Mouse (Mus musculus): ENCODE measurements around the gene Gdpd5. TPM values are rescaled to one million over a fixed set of nuclear protein-coding genes. Genes with fewer than 3 reads are reported as not detected.

The Gdpd5 gene
- polyA plus RNA-seq, 1 experiment from 2014 or later, result 28.1 TPM

GRCm38 (mm10) chr7:99450703-99451102, 69.5 kb downstream of the Gdpd5 start:
- ATAC-seq, result peak; percentile 46
- peaks cover 22% of the 10 kb centered on the region for H3K4me1 ChIP-seq
- 2% methylated on average over 3 of the region's 3 CpGs for WGBS
- H3K9me3 ChIP-seq (replicated peaks), result no peaks in the 10 kb centered on the region
- H3K4me3 ChIP-seq, result no peak overlapping the region
- no peak overlapping the region for H3K9ac ChIP-seq
- H3K4me2 ChIP-seq, result no peak overlapping the region
- no peaks in the 10 kb centered on the region for H3K36me3 ChIP-seq (ENCODE audit: poor library complexity, severe bottlenecking)
- H3K27me3 ChIP-seq, result no peaks in the 10 kb centered on the region
- no peak overlapping the region for H3K27ac ChIP-seq

- Histone ChIP-seq H3K4me3 (no peak overlapping the region), H3K4me1 (peaks cover 20% of the 10 kb centered on the region), H3K27ac (no peak overlapping the region), H3K27me3 (no peaks in the 10 kb centered on the region), H3K36me3 (ENCODE audit: poor library complexity, severe bottlenecking) (peaks cover 11% of the 10 kb centered on the region; the same call in 1 of the 2 replicates), H3K9ac (no peak overlapping the region), H3K9me3 (replicated peaks) (no peaks in the 10 kb centered on the region), H3K4me2 (no peak overlapping the region)
- ATAC-seq, result no peak
- 91% methylated on average over 7 of the region's 7 CpGs for WGBS
These were observed 71.6 kb downstream of the Gdpd5 start for GRCm38 (mm10) chr7:99452859-99453258.

- Histone ChIP-seq H3K36me3 (ENCODE audit: poor library complexity, severe bottlenecking) (peaks cover 12% of the 10 kb centered on the region), H3K27me3 (no peaks in the 10 kb centered on the region), H3K27ac (no peak overlapping the region), H3K9me3 (replicated peaks) (no peaks in the 10 kb centered on the region), H3K4me1 (peaks cover 16% of the 10 kb centered on the region), H3K9ac (no peak overlapping the region), H3K4me2 (no peak overlapping the region), H3K4me3 (no peak overlapping the region)
- no peak for ATAC-seq
- WGBS, result 77% methylated on average over 4 of the region's 4 CpGs
These were observed 72.8 kb downstream of the Gdpd5 start for GRCm38 (mm10) chr7:99454044-99454443.

- 88% methylated on average over 8 of the region's 8 CpGs for WGBS
- no peaks in the 10 kb centered on the region for H3K27me3 ChIP-seq
- no peaks in the 10 kb centered on the region for H3K9me3 ChIP-seq (replicated peaks)
- H3K4me3 ChIP-seq, result no peak overlapping the region
- H3K4me1 ChIP-seq, result no peaks in the 10 kb centered on the region
- no peak overlapping the region for H3K27ac ChIP-seq
- ATAC-seq, result no peak
- peaks cover 35% of the 10 kb centered on the region for H3K36me3 ChIP-seq (ENCODE audit: poor library complexity, severe bottlenecking)
- no peak overlapping the region for H3K9ac ChIP-seq
- H3K4me2 ChIP-seq, result no peak overlapping the region
These were observed 77.6 kb downstream of the Gdpd5 start for GRCm38 (mm10) chr7:99458849-99459248.

- H3K9me3 ChIP-seq (replicated peaks), result no peaks in the 10 kb centered on the region
- WGBS, result 91% methylated on average over 15 of the region's 15 CpGs
- H3K4me3 ChIP-seq, result no peak overlapping the region
- H3K27ac ChIP-seq, result no peak overlapping the region
- H3K4me2 ChIP-seq, result no peak overlapping the region
- ATAC-seq, result no peak
- H3K4me1 ChIP-seq, result peaks cover under 1% of the 10 kb centered on the region
- no peak overlapping the region for H3K9ac ChIP-seq
- no peaks in the 10 kb centered on the region for H3K27me3 ChIP-seq
- H3K36me3 ChIP-seq (ENCODE audit: poor library complexity, severe bottlenecking), result peaks cover 35% of the 10 kb centered on the region
These were observed 78.9 kb downstream of the Gdpd5 start for GRCm38 (mm10) chr7:99459888-99460652.

GRCm38 (mm10) chr7:99463120-99463519, 81.9 kb downstream of the Gdpd5 start:
- Histone ChIP-seq H3K4me2 (no peak overlapping the region), H3K9me3 (replicated peaks) (no peaks in the 10 kb centered on the region), H3K27me3 (peaks cover 9% of the 10 kb centered on the region; the same call in 1 of the 2 replicates), H3K36me3 (ENCODE audit: poor library complexity, severe bottlenecking) (peaks cover 24% of the 10 kb centered on the region), H3K4me1 (peaks cover 24% of the 10 kb centered on the region), H3K27ac (no peak overlapping the region), H3K9ac (no peak overlapping the region), H3K4me3 (no peak overlapping the region)
- WGBS, result 86% methylated on average over 2 of the region's 2 CpGs
- ATAC-seq, result no peak

GRCm38 (mm10) chr7:99465811-99466210, 84.6 kb downstream of the Gdpd5 start, which contains the start of gene Klhl35:
Klhl35 (plus strand) TSS chr7:99466004.
- peak within 1 kb of the TSS; percentile 16; the same call in 1 of the 2 replicates for H3K4me3 ChIP-seq
- H3K9ac ChIP-seq, result peak within 1 kb of the TSS; percentile 60
- WGBS, result 11% methylated on average over 8 of the region's 8 CpGs
- ATAC-seq, result peak; percentile 22
- peaks cover 17% of the 10 kb centered on the region; the same call in 1 of the 2 replicates for H3K27me3 ChIP-seq
- H3K4me2 ChIP-seq, result peak within 1 kb of the TSS; percentile 46
- peaks cover 6% of the 10 kb centered on the region for H3K36me3 ChIP-seq (ENCODE audit: poor library complexity, severe bottlenecking)
- H3K27ac ChIP-seq, result peak within 1 kb of the TSS; percentile 76
- no peaks in the 10 kb centered on the region for H3K9me3 ChIP-seq (replicated peaks)
- peaks cover 40% of the 10 kb centered on the region for H3K4me1 ChIP-seq

- H3K9me3 ChIP-seq (replicated peaks), result no peaks in the 10 kb centered on the region
- peak overlapping the region; percentile 50 for H3K4me3 ChIP-seq
- peaks cover 17% of the 10 kb centered on the region for H3K36me3 ChIP-seq (ENCODE audit: poor library complexity, severe bottlenecking)
- H3K27me3 ChIP-seq, result peaks cover 17% of the 10 kb centered on the region; the same call in 1 of the 2 replicates
- ATAC-seq, result no peak
- 28% methylated on average over 11 of the region's 11 CpGs for WGBS
- peaks cover 40% of the 10 kb centered on the region for H3K4me1 ChIP-seq
- peak overlapping the region; percentile 86 for H3K27ac ChIP-seq
- H3K9ac ChIP-seq, result peak overlapping the region; percentile 73
- H3K4me2 ChIP-seq, result peak overlapping the region; percentile 75
These were observed 86.7 kb downstream of the Gdpd5 start for GRCm38 (mm10) chr7:99467916-99468282.

- H3K36me3 ChIP-seq (ENCODE audit: poor library complexity, severe bottlenecking), result peaks cover 23% of the 10 kb centered on the region
- H3K27me3 ChIP-seq, result peaks cover 17% of the 10 kb centered on the region; the same call in 1 of the 2 replicates
- peaks cover 40% of the 10 kb centered on the region for H3K4me1 ChIP-seq
- peak overlapping the region; percentile 86 for H3K27ac ChIP-seq
- peak overlapping the region; percentile 75 for H3K4me2 ChIP-seq
- peak overlapping the region; percentile 50 for H3K4me3 ChIP-seq
- peak; percentile 85 for ATAC-seq
- no peaks in the 10 kb centered on the region for H3K9me3 ChIP-seq (replicated peaks)
- peak overlapping the region; percentile 73 for H3K9ac ChIP-seq
- WGBS, result 1% methylated on average over 128 of the region's 145 CpGs
These were observed 87.3 kb downstream of the Gdpd5 start for GRCm38 (mm10) chr7:99468283-99469132.

- ATAC-seq, result no peak
- Histone ChIP-seq H3K4me2 (no peak overlapping the region), H3K27ac (no peak overlapping the region)
These were observed 88.6 kb downstream of the Gdpd5 start for GRCm38 (mm10) chr7:99469680-99470405.

GRCm38 (mm10) chr7:99471578-99471977, 90.4 kb downstream of the Gdpd5 start:
- Histone ChIP-seq H3K4me1 (peaks cover 31% of the 10 kb centered on the region), H3K9me3 (replicated peaks) (no peaks in the 10 kb centered on the region), H3K9ac (no peak overlapping the region), H3K36me3 (ENCODE audit: poor library complexity, severe bottlenecking) (peaks cover 45% of the 10 kb centered on the region), H3K27me3 (peaks cover 15% of the 10 kb centered on the region; the same call in 1 of the 2 replicates), H3K4me2 (no peak overlapping the region), H3K27ac (no peak overlapping the region), H3K4me3 (no peak overlapping the region)
- WGBS, result 66% methylated on average over 18 of the region's 18 CpGs
- no peak for ATAC-seq

More at GRCm38 (mm10) chr7:99469680-99470405, 88.6 kb downstream of the Gdpd5 start:
- Histone ChIP-seq H3K9ac (no peak overlapping the region), H3K4me1 (peaks cover 43% of the 10 kb centered on the region), H3K9me3 (replicated peaks) (no peaks in the 10 kb centered on the region), H3K27me3 (peaks cover 17% of the 10 kb centered on the region; the same call in 1 of the 2 replicates), H3K36me3 (ENCODE audit: poor library complexity, severe bottlenecking) (peaks cover 36% of the 10 kb centered on the region), H3K4me3 (no peak overlapping the region)
- 85% methylated on average over 17 of the region's 17 CpGs for WGBS
